8 mouse cellular contexts compared by ENCODE assay signal in genomic region chr2:34370725-34371440, GRCm38 (mm10). TPM values are rescaled to one million over a fixed set of nuclear protein-coding genes. Genes with fewer than 3 reads are reported as not detected.
A peak's percentile ranks its signal among the peaks of the same experiment; 100 is the strongest.
DNase-seq lines count a peak whose midpoint lies in the region; ATAC-seq and TF ChIP-seq lines count a peak whose summit lies in the region.

No protein-coding gene starts in this region.

- no peaks in the 10 kb centered on the region for H3K79me2 ChIP-seq in heart, adult 2 months (replicated peaks; ENCODE audit: control insufficient read depth, insufficient read depth, low read length)

- intact Hi-C loops in heart, adult 2 months (cut with DNase I): no loop called here

- H3K4me2 ChIP-seq in lung, embryonic 15.5 days: peak overlapping the region; percentile 89

- no peak for TF ChIP-seq CTCF in heart, adult 2 months (IDR thresholded peaks at IDR 0.05)
- no peak for TF ChIP-seq CTCF in kidney, adult 2 months (conservative IDR thresholded peaks at IDR 0.05; ENCODE audit: insufficient read depth, insufficient read length, low read depth, low read length)

- no peak for TF ChIP-seq POLR2A in heart, adult 2 months (IDR thresholded peaks at IDR 0.05; ENCODE audit: insufficient read depth, low read depth, low read length)
- no peak for TF ChIP-seq POLR2A in kidney, adult 2 months (IDR thresholded peaks at IDR 0.05; ENCODE audit: low read depth, low read length)

- H3K27me3 ChIP-seq in heart, adult 2 months (ENCODE audit: control insufficient read depth, insufficient read depth, low read length): no peaks in the 10 kb centered on the region
- no peaks in the 10 kb centered on the region for H3K27me3 ChIP-seq in kidney, adult 2 months (replicated peaks; ENCODE audit: control insufficient read depth, insufficient read depth, low read length)
- no peaks in the 10 kb centered on the region for H3K27me3 ChIP-seq in lung, embryonic 15.5 days

- H3K36me3 ChIP-seq in heart, adult 2 months (ENCODE audit: control insufficient read depth, insufficient read depth, low read length): no peaks in the 10 kb centered on the region
- H3K36me3 ChIP-seq in kidney, adult 2 months (ENCODE audit: control insufficient read depth, insufficient read depth, low read length): no peaks in the 10 kb centered on the region
- no peaks in the 10 kb centered on the region for H3K36me3 ChIP-seq in lung, embryonic 15.5 days

- DNase-seq in lung, adult 18-20 months: peak; percentile 25 to 29
- no peak for DNase-seq in lung, postnatal 25 days (ENCODE audit: low spot score)
- peak; percentile 60 for DNase-seq in embryo, embryonic 10.5 days (ENCODE audit: low spot score)
- peak; percentile 51 to 71 for DNase-seq in heart, adult 2 months
- peak; percentile 35 for DNase-seq in kidney, adult 2 months
- peak; percentile 39 for DNase-seq in ovary, postnatal 36 days (ENCODE audit: low spot score)
- DNase-seq in thymus, postnatal 4 days: peak; percentile 45

- TF ChIP-seq EP300 in heart, adult 2 months (IDR thresholded peaks at IDR 0.05; ENCODE audit: insufficient read depth, low read depth, low read length): no peak

- WGBS in heart, adult 2 months: 3% methylated on average over 42 of the region's 42 CpGs
- WGBS in kidney, adult 2 months: 3% methylated on average over 42 of the region's 42 CpGs
- under 1% methylated on average over 42 of the region's 42 CpGs for WGBS in lung, embryonic 15.5 days

- peak overlapping the region; percentile 75 for H3K27ac ChIP-seq in heart, adult 2 months
- no peak overlapping the region for H3K27ac ChIP-seq in kidney, adult 2 months (ENCODE audit: insufficient read depth, low read depth, low read length)
- peak overlapping the region; percentile 100 for H3K27ac ChIP-seq in lung, embryonic 15.5 days

- H3K9ac ChIP-seq in heart, adult 2 months (ENCODE audit: low read depth, low read length): peak overlapping the region; percentile 91
- peak overlapping the region; percentile 95 for H3K9ac ChIP-seq in lung, embryonic 15.5 days

- peak overlapping the region; percentile 90 for H3K4me3 ChIP-seq in heart, adult 2 months
- peak overlapping the region; percentile 99 for H3K4me3 ChIP-seq in kidney, adult 2 months (ENCODE audit: insufficient read depth, low read depth, low read length)
- H3K4me3 ChIP-seq in lung, embryonic 15.5 days: peak overlapping the region; percentile 85

- 0 out of 2 replicates have a peak, but pooled peaks cover 3% of the 10 kb centered on the region for H3K4me1 ChIP-seq in heart, adult 2 months (ENCODE audit: control insufficient read depth, insufficient read depth, low read length)
- H3K4me1 ChIP-seq in kidney, adult 2 months (ENCODE audit: control insufficient read depth, insufficient read depth, low read length): no peaks in the 10 kb centered on the region
- H3K4me1 ChIP-seq in lung, embryonic 15.5 days: peaks cover 28% of the 10 kb centered on the region

- ATAC-seq in lung, embryonic 15.5 days (ENCODE audit: borderline replicate concordance, extremely low read depth, low FRiP score, low TSS enrichment): no peak

- no peaks in the 10 kb centered on the region for H3K9me3 ChIP-seq in lung, embryonic 15.5 days

RNA-seq across cellular contexts. Expression of gene Pbx3, which starts 2.1 kb away (rescaled TPM):
- 1 to 10 TPM; 9.7 to 9.8 TPM for total RNA-seq in heart, adult 2 months (2021)
- polyA plus RNA-seq in heart, adult 2 months (2012; rRNA removed): 6.1 and 10.0 TPM in 2 replicates
- 5.6 and 7.1 TPM in 2 replicates for polyA plus RNA-seq in kidney, adult 2 months (2012; rRNA removed)
- polyA plus RNA-seq in lung, embryonic 15.5 days (2015; fragmentation: Nextera tagmentation; extraction: Ambion mirVana): 28.3 and 28.6 TPM in 2 replicates

RNA-seq across cellular contexts. Expression of gene Mapkap1, which starts 35.7 kb away (rescaled TPM):
- total RNA-seq in heart, adult 2 months (2021): 10 to 100 TPM; 63.6 to 70.1 TPM
- polyA plus RNA-seq in heart, adult 2 months (2012; rRNA removed): 30.6 and 51.5 TPM in 2 replicates
- polyA plus RNA-seq in kidney, adult 2 months (2012; rRNA removed): 47.3 and 49.4 TPM in 2 replicates
- polyA plus RNA-seq in lung, embryonic 15.5 days (2015; fragmentation: Nextera tagmentation; extraction: Ambion mirVana): 97.3 and 100 TPM in 2 replicates
